13 mouse cellular contexts compared by ENCODE assay signal in the genomic region with DNA sequence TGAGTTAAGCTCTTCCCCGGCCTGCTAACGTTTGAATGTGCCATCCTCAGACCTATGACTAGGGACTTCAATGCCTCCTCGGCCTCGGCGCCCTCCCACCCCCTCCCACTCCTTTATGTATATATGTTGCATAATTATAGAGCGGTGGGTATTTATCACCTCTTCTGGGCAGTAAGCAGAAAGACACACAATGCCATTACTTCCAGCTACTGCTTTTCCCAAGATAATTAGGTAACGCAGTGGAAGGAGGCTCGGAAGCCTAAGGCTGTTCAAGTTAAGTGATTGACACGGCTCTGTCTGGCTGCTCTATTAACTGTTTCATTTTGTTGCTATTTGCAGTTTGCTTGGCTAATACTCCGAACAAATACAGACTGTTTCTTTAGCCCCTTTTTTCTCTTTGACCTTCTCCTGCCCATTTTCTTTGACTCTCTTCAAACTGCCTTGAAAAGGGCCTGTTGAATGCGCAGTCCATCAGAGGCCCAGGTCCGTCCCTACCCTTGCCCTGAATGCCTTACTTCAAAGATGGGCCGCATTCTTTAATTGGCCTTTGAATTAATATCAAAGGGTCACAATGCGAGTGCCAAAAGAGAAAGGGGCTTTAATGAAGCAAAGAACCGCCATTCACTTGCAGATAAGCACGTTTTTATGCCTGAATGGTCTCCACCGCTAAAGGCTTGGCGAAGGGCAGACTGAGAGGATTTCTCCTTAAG. TPM values are rescaled to one million over a fixed set of nuclear protein-coding genes. Genes with fewer than 3 reads are reported as not detected.
DNase-seq lines count a peak whose midpoint lies in the region; ATAC-seq lines count a peak whose summit lies in the region.
"Had no signal": no experiment of that assay in that cellular context is flagged by ENCODE, and none has a peak within 500 bp of the region (broad histone marks: within the 10 kb centered on the region; RNA-seq: fewer than 3 reads in every experiment).

No protein-coding gene starts in this region.

- 1% methylated on average over 18 of the region's 18 CpGs for WGBS in forebrain, embryonic 13.5 days
- 20% methylated on average over 18 of the region's 18 CpGs for WGBS in hindbrain, embryonic 16.5 days
- 11% methylated on average over 18 of the region's 18 CpGs for WGBS in neural tube, embryonic 14.5 days

- H3K4me1 ChIP-seq in forebrain, embryonic 13.5 days: peaks cover 18% of the 10 kb centered on the region
- H3K4me1 ChIP-seq in hindbrain, embryonic 16.5 days (ENCODE audit: control insufficient read depth, insufficient read depth, low read depth, low read length): no peaks in the 10 kb centered on the region; the same call in 1 of the 2 replicates
- H3K4me1 ChIP-seq in neural tube, embryonic 14.5 days (ENCODE audit: control insufficient read depth, insufficient read depth, low read length): no peaks in the 10 kb centered on the region
- H3K4me1 ChIP-seq: liver, embryonic 12.5 days had no signal

- H3K27me3 ChIP-seq in forebrain, embryonic 13.5 days: peaks cover 96% of the 10 kb centered on the region
- peaks cover 45% of the 10 kb centered on the region for H3K27me3 ChIP-seq in hindbrain, embryonic 16.5 days (replicated peaks; ENCODE audit: control insufficient read depth, insufficient read depth, low read length)
- H3K27me3 ChIP-seq in neural tube, embryonic 14.5 days (ENCODE audit: control insufficient read depth, insufficient read depth, low read length): peaks cover 17% of the 10 kb centered on the region

- no peak overlapping the region for H3K4me3 ChIP-seq in forebrain, embryonic 13.5 days
- no peak overlapping the region for H3K4me3 ChIP-seq in hindbrain, embryonic 16.5 days (ENCODE audit: low read length)
- no peak overlapping the region for H3K4me3 ChIP-seq in neural tube, embryonic 14.5 days (ENCODE audit: low read depth, low read length)
- H3K4me3 ChIP-seq: liver, embryonic 12.5 days; myocyte had no signal

- no peaks in the 10 kb centered on the region for H3K9me3 ChIP-seq in forebrain, embryonic 13.5 days (replicated peaks)
- H3K9me3 ChIP-seq in hindbrain, embryonic 16.5 days (ENCODE audit: control insufficient read depth, low read length): no peaks in the 10 kb centered on the region
- H3K9me3 ChIP-seq in neural tube, embryonic 14.5 days (ENCODE audit: control insufficient read depth, low read length): no peaks in the 10 kb centered on the region
- H3K9me3 ChIP-seq: liver, embryonic 12.5 days had no signal

- H3K9ac ChIP-seq in forebrain, embryonic 13.5 days: no peak overlapping the region
- no peak overlapping the region for H3K9ac ChIP-seq in hindbrain, embryonic 16.5 days (ENCODE audit: low read depth, low read length)
- no peak overlapping the region for H3K9ac ChIP-seq in neural tube, embryonic 14.5 days (replicated peaks; ENCODE audit: low read depth, low read length)
- H3K9ac ChIP-seq: liver, embryonic 12.5 days had no signal

- no peak overlapping the region for H3K27ac ChIP-seq in forebrain, embryonic 13.5 days
- H3K27ac ChIP-seq in hindbrain, embryonic 16.5 days (ENCODE audit: low read depth, low read length): no peak overlapping the region
- H3K27ac ChIP-seq in neural tube, embryonic 14.5 days (ENCODE audit: low read depth, low read length): no peak overlapping the region
- H3K27ac ChIP-seq: liver, embryonic 12.5 days had no signal

- no peak overlapping the region for H3K4me2 ChIP-seq in forebrain, embryonic 13.5 days
- H3K4me2 ChIP-seq in hindbrain, embryonic 16.5 days (ENCODE audit: low read length): peak overlapping the region; percentile 11; the same call in 1 of the 2 replicates
- H3K4me2 ChIP-seq in neural tube, embryonic 14.5 days (ENCODE audit: low read depth, low read length): no peak overlapping the region
- H3K4me2 ChIP-seq: liver, embryonic 12.5 days had no signal

- intact Hi-C loops in heart, postnatal 25 days (cut with DNase I): no loop called here
- intact Hi-C loops in gastrocnemius, postnatal 36 days (cut with DNase I): no loop called here

- DNase-seq in heart, adult 11 months: peak; percentile 37
- DNase-seq in heart, postnatal 25 days (ENCODE audit: low spot score): no peak
- no peak for DNase-seq in gastrocnemius, postnatal 36 days
- DNase-seq in cerebellum, postnatal 36 days: no peak
- no peak for DNase-seq in frontal cortex, postnatal 14 days (ENCODE audit: low spot score in 2 of 2)
- DNase-seq: cerebellum, adult 8-10 months had no signal

- ATAC-seq in forebrain, embryonic 13.5 days: peak; percentile 91
- peak; percentile 68 for ATAC-seq in hindbrain, embryonic 16.5 days
- ATAC-seq in neural tube, embryonic 14.5 days (ENCODE audit: low read depth): peak; percentile 52; the same call in 1 of the 2 replicates
- ATAC-seq: liver, embryonic 12.5 days had no signal

- no peaks in the 10 kb centered on the region for H3K36me3 ChIP-seq in forebrain, embryonic 13.5 days (ENCODE audit: poor library complexity, severe bottlenecking)
- H3K36me3 ChIP-seq in hindbrain, embryonic 16.5 days (ENCODE audit: control insufficient read depth, insufficient read depth, low read length): no peaks in the 10 kb centered on the region
- no peaks in the 10 kb centered on the region for H3K36me3 ChIP-seq in neural tube, embryonic 14.5 days (ENCODE audit: control insufficient read depth, insufficient read depth, low read length)
- H3K36me3 ChIP-seq: liver, embryonic 12.5 days had no signal

RNA-seq across cellular contexts. Expression of a gene that starts 29.2 kb away (rescaled TPM):
- under 1 TPM in 1 of 2 experiments, not detected in 1; 0.06 TPM for total RNA-seq in heart, postnatal 25 days (2021)
- polyA plus RNA-seq in forebrain, embryonic 13.5 days (2015; fragmentation: Nextera tagmentation; extraction: Ambion mirVana): 0.53 and 0.65 TPM in 2 replicates
- 11.7 and 12.5 TPM in 2 replicates for polyA plus RNA-seq in hindbrain, embryonic 16.5 days (2015; fragmentation: Nextera tagmentation; extraction: Ambion mirVana)
- polyA plus RNA-seq in neural tube, embryonic 14.5 days (2014; fragmentation: Nextera tagmentation; extraction: Ambion mirVana): 4.6 and 6.3 TPM in 2 replicates
- total RNA-seq in gastrocnemius, postnatal 36 days (2021): not detected
- total RNA-seq: hematopoietic stem cell, adult 5-6 weeks; layer of hippocampus, adult 8-10 months had no signal
